Mouse (Mus musculus): ENCODE measurements at regions not wholly inside any gene's neighbourhood (a gene's known extent, or its start where the extent isn't known, plus 50 kb on each side); places are given as distances from the start of the nearest gene placed in this dataset.

GRCm38 (mm10) chr1:183699284-183699683 is 281.3 kb downstream of the Hhipl2 start:
- 0 out of 2 replicates have a peak, but pooled peaks have one; percentile 27 for ATAC-seq (replicated peaks; ENCODE audit: poor library complexity, severe bottlenecking)

- ATAC-seq (replicated peaks; ENCODE audit: poor library complexity, severe bottlenecking): no peak
Observed at GRCm38 (mm10) chr1:183702888-183703287, 284.9 kb downstream of the Hhipl2 start.

GRCm38 (mm10) chr1:183712895-183713294 is 294.9 kb downstream of the Hhipl2 start:
- ATAC-seq (replicated peaks; ENCODE audit: poor library complexity, severe bottlenecking): no peak; the same call in 1 of the 2 replicates

DNA sequence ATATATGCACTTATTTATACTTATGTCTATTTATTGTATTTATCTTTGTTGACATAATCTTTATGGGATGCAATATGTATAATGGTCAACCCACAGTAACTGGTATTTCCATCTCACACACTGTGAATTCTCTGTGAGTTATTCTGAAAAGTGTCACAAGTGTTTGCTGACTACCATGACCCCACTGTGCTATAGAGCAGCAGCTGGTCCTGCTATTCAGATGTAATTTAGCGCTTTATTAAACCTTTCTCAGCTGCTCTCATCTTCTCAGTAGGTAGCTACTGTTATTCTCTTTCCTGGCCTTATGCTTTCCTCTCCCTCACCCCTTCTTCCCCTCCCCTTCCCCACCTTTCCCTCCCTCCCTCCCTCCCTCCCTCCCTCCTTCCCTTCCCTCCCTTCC is 296.0 kb upstream of the Dusp10 start:
- no peak for ATAC-seq (replicated peaks; ENCODE audit: poor library complexity, severe bottlenecking)

- no peak for ATAC-seq (replicated peaks; ENCODE audit: poor library complexity, severe bottlenecking)
Observed at GRCm38 (mm10) chr1:183749126-183749525, 264.0 kb upstream of the Dusp10 start.

DNA sequence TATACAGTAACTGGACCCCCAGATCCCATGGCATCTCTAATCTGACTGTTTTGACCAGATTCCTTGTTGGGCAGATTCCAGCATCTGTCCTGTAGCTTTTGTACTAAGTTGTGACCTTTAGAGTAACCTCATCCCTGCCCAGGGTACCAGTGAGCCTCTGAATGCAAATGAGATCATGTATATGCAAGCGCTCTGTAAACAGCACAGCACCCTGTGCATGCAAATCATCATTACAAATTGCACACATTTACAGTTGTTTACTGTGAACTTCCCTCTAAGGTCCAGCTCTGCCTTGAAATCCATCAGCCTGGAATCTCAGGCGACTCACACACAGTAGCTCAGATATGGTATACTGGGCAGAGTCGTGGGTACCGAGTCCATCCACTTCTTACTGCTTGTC is 258.6 kb upstream of the Dusp10 start:
- ATAC-seq (replicated peaks; ENCODE audit: poor library complexity, severe bottlenecking): no peak

GRCm38 (mm10) chr1:183756716-183757115 is 256.4 kb upstream of the Dusp10 start:
- no peak for ATAC-seq (replicated peaks; ENCODE audit: poor library complexity, severe bottlenecking)

GRCm38 (mm10) chr1:183763864-183764726 is 249.0 kb upstream of the Dusp10 start:
- no peak for ATAC-seq (replicated peaks; ENCODE audit: poor library complexity, severe bottlenecking)

DNA sequence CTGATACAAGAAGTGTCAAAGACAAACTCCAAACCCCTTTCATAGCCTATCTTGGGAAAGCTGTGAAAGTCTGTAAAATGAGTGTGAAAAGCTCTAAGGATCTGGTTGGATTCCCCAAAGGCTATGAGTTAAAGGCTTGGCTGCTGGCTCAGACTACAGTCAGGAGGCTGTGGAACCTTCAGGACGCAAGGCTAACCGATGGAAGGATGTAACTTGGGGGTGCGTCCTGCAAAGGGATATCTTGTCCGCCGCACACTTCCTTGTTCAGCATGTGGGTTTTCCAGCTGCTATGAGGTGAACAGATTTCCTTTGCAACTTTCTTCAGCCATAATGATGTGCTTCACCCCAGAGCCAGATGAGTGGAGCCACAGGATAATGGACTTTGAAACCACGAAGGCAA is 240.3 kb upstream of the Dusp10 start:
- ATAC-seq (replicated peaks; ENCODE audit: poor library complexity, severe bottlenecking): no peak

DNA sequence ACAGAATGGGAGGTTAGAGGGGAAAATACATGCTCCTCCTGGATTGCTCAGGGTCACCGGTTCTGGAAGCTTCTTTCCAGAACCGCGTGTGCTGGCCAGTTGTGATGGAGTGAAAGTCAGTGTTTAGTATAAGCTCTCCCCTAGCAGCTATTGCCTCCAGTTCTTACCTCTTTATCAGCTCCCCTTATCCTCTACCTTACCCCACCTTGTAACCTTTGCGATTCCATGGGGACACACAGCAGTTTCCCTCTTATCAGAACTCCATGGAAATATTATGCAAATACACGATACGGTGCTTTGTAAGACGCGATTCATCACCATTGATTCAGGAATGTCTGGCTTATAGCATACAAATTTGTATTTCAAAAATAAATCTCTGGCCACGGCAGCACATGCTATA is 232.9 kb upstream of the Dusp10 start:
- ATAC-seq (replicated peaks; ENCODE audit: poor library complexity, severe bottlenecking): no peak

DNA sequence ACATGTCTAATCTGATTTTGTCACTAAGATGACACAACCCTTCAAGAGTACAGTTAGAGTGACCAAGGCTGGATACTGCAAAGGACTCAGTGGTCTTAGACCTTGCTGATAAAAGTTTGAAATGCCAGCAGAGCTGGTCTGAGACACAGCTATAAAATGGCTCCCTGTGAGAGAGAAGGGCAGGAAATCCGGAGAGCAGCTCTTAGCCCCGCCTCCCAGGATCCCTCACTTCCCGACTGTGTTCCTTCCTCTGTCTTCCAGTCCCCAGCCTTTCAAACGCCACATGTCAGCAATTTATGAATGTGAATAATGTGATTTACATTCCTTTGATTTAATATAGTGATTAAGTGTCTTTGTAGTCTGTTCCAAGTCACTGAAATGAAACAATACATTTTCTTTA is 232.3 kb upstream of the Dusp10 start:
- ATAC-seq (replicated peaks; ENCODE audit: poor library complexity, severe bottlenecking): no peak

DNA sequence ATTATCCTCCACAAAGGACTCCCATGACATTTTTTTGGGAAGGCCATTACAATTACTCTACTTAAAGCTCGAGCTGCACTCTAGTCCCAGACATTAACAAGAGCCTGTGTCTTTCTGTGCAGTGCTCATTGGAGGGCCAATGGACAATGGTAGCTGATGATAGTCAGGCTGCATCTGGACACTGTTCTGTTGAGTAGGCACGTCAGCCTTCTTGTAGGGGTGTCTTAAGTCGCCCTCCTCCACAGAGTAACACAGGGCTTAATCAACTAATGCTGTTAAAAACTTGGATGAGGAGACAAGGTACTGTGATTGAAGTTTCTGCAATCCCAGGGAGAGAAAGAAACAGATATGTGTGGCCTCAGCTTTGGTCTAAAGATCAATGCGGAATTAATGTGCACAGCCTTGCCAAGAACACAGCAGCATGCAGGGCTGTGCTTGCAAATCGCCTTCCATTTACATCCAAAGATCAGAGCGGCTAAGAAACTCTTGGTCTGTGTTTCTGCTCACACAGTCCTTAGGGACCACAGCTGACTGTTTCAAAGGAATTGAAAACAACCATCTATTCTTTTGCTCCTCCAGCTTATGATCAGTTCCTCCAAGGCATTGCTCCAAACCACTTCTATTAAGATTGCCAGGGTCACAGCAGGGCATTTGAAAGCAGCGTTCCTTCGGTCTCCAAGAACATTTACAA is 229.5 kb upstream of the Dusp10 start:
- ATAC-seq (replicated peaks; ENCODE audit: poor library complexity, severe bottlenecking): no peak

GRCm38 (mm10) chr1:183792230-183792813 is 220.8 kb upstream of the Dusp10 start:
- no peak for ATAC-seq (replicated peaks; ENCODE audit: poor library complexity, severe bottlenecking)

DNA sequence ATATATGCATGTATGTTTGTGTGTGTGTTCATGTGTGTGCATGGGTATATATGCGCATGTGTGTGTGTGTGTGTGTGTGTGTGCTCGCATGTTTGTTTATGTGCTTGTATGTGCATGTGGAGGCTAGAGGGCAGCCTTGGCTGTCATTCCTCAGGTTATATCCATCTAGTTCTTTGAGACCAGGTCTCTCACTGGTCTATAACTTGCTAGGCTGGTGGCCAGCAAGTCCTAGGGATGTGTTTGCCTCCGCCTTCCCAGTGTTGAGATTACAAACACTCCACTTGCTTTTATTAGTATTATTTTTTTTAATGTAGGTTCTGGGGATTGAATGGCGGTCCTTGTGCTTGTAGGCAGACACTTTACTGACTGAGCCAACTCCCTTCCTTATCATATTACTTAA is 219.8 kb upstream of the Dusp10 start:
- no peak for ATAC-seq (replicated peaks; ENCODE audit: poor library complexity, severe bottlenecking)

DNA sequence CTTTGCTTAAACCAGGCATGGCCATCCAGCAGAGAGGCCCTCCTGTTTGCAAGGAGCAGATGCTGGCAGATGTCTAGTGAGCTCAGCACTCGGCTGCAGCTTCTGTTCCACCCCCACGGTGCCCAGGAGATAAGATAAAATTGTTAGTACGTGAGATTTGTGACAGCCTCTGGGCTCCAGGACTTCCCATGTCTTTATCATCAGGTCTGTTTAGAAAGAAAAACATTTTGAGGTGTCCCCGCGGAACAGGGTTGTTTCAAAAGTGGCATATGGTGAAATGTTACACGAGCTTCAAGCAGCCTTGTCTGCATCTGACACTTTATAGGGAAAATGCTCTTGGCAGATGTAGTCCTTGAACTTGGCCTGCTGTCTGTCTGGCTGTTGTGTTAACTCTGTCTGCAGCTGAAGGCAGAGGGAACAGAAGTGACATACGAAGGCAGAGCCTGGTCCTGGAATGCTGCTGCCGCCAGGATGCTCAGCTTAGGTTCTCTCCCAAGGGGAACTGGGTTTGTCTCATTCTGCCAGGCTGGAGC is 219.1 kb upstream of the Dusp10 start:
- no peak for ATAC-seq (replicated peaks; ENCODE audit: poor library complexity, severe bottlenecking)

DNA sequence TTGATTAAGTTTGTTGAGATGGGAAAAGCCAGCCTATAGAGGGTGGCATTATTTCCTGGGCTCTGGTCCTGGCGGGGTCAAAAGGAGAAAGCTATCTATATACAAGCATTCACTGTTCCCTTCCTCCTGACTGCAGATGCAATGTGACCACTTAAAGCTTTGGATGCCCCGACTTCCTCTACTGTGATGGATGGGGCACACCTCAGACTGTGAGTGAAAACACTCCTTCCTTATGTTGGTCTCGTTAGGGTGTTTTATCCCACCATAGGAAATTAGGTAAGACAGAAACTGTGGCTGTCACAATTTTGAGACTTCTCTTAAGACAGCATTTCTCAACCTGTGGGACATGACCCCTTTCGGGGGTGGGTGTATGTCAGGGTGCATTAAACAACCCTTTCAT is 210.8 kb upstream of the Dusp10 start:
- peak; percentile 78 for ATAC-seq (replicated peaks; ENCODE audit: poor library complexity, severe bottlenecking)

- ATAC-seq (replicated peaks; ENCODE audit: poor library complexity, severe bottlenecking): peak; percentile 75
Observed at GRCm38 (mm10) chr1:183803357-183803756, 209.7 kb upstream of the Dusp10 start.

DNA sequence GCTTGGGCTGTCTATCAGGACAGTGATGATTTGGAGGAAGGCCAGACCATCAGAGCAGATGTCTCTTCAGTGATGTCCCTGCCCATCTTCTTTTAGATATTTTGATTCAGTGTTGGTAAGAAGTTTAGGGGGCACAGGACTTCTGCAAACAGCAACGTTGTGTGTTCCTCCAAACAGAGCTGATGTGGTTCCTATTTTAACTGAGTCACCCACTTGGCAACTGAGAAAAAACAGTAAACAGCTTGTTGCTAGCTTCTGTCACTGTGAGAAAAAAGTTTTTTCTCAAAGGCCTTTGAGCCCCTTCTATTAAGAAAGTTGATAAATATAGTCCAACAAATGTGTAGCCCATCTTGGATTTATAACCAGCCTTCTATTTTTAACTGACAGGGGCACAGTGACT is 209.3 kb upstream of the Dusp10 start:
- ATAC-seq (replicated peaks; ENCODE audit: poor library complexity, severe bottlenecking): peak; percentile 53

- ATAC-seq (replicated peaks; ENCODE audit: poor library complexity, severe bottlenecking): peak; percentile 15
Observed at GRCm38 (mm10) chr1:183804295-183804694, 208.8 kb upstream of the Dusp10 start.

GRCm38 (mm10) chr1:183806864-183807730 is 206.0 kb upstream of the Dusp10 start:
- ATAC-seq (replicated peaks; ENCODE audit: poor library complexity, severe bottlenecking): no peak
